Mouse (Mus musculus) right cerebral cortex, postnatal 25 days (tissue): ENCODE measurements at regions not wholly inside any gene's neighbourhood (a gene's known extent, or its start where the extent isn't known, plus 50 kb on each side); places are given as distances from the start of the nearest gene placed in this dataset.

Source experiments
- DNase-seq: peaks from one replicate; pipeline ENCODE4 v3.0.0; 2022

- DNase-seq: no peak
These were observed 418.6 kb downstream of the Med13l start for GRCm38 (mm10) chr5:118978921-118979630.

- DNase-seq: no peak
These were observed 420.6 kb downstream of the Med13l start for GRCm38 (mm10) chr5:118981046-118981445.

- DNase-seq: no peak
These were observed 423.8 kb downstream of the Med13l start for GRCm38 (mm10) chr5:118984251-118984650.

GRCm38 (mm10) chr5:118984797-118985408 lies 424.4 kb downstream of the Med13l start:
- DNase-seq: no peak

- no peak for DNase-seq
These were observed 427.0 kb downstream of the Med13l start for GRCm38 (mm10) chr5:118987376-118988000.

- DNase-seq: no peak
These were observed 438.6 kb downstream of the Med13l start for GRCm38 (mm10) chr5:118999124-118999523.

- DNase-seq: no peak
These were observed 445.5 kb downstream of the Med13l start for GRCm38 (mm10) chr5:119005825-119006471.

GRCm38 (mm10) chr5:119010048-119010447 lies 449.6 kb downstream of the Med13l start:
- no peak for DNase-seq

GRCm38 (mm10) chr5:119015181-119015580 lies 454.7 kb downstream of the Med13l start:
- no peak for DNase-seq

- no peak for DNase-seq
These were observed 455.3 kb downstream of the Med13l start for GRCm38 (mm10) chr5:119015606-119016255.

- no peak for DNase-seq
These were observed 455.9 kb downstream of the Med13l start for GRCm38 (mm10) chr5:119016420-119016819.

- no peak for DNase-seq
These were observed 463.5 kb downstream of the Med13l start for GRCm38 (mm10) chr5:119023947-119024346.

GRCm38 (mm10) chr5:119032051-119032450 lies 471.6 kb downstream of the Med13l start:
- DNase-seq: no peak

GRCm38 (mm10) chr5:119044548-119044947 lies 484.1 kb downstream of the Med13l start:
- DNase-seq: no peak

GRCm38 (mm10) chr5:119047581-119047980 lies 487.1 kb downstream of the Med13l start:
- no peak for DNase-seq

- DNase-seq: no peak
These were observed 492.0 kb downstream of the Med13l start for GRCm38 (mm10) chr5:119052354-119052996.

- DNase-seq: no peak
These were observed 493.3 kb downstream of the Med13l start for GRCm38 (mm10) chr5:119053738-119054137.

- DNase-seq: no peak
These were observed 493.9 kb downstream of the Med13l start for GRCm38 (mm10) chr5:119054393-119054792.

- no peak for DNase-seq
These were observed 495.0 kb downstream of the Med13l start for GRCm38 (mm10) chr5:119055430-119055829.

- DNase-seq: no peak
These were observed 497.3 kb downstream of the Med13l start for GRCm38 (mm10) chr5:119057813-119058212.

GRCm38 (mm10) chr5:119058231-119058851 lies 497.9 kb downstream of the Med13l start:
- no peak for DNase-seq

GRCm38 (mm10) chr5:119059223-119059622 lies 498.7 kb downstream of the Med13l start:
- DNase-seq: no peak
